Mouse (Mus musculus) testis, adult 2 months (tissue): Measurements from ENCODE around the gene Lrsam1. TPM values are rescaled to one million over a fixed set of nuclear protein-coding genes. Genes with fewer than 3 reads are reported as not detected.

Experiments
- H3K27ac ChIP-seq: fragments of 200-500 bp; 2 replicates; pipeline ENCODE4 v1.5.1; 2012; ENCODE audit warnings: low read depth, low read length; ENCODE audit not compliant: control insufficient read depth, insufficient read depth
- H3K27me3 ChIP-seq: fragments of 200-500 bp; 2 replicates; pipeline ENCODE4 v1.6.1; 2012; ENCODE audit warnings: mild to moderate bottlenecking, low read length, moderate library complexity; ENCODE audit not compliant: control insufficient read depth, insufficient read depth
- H3K36me3 ChIP-seq: fragments of 200-500 bp; 2 replicates; pipeline ENCODE4 v1.6.1; 2012; ENCODE audit warnings: mild to moderate bottlenecking, low read length; ENCODE audit not compliant: control insufficient read depth, insufficient read depth
- H3K4me1 ChIP-seq: fragments of 200-500 bp; 2 replicates; pipeline ENCODE4 v1.6.1; 2012; ENCODE audit warnings: low read length; ENCODE audit not compliant: control insufficient read depth, insufficient read depth
- H3K4me3 ChIP-seq: fragments of 200-500 bp; 2 replicates; pipeline ENCODE4 v1.5.1; 2012; ENCODE audit warnings: low read depth, mild to moderate bottlenecking, low read length, moderate library complexity, mixed read lengths; ENCODE audit not compliant: control insufficient read depth
- CTCF ChIP-seq: fragments of 200-500 bp; IDR thresholded peaks from 2 replicates; pipeline ENCODE4 v1.5.1; 2012; ENCODE audit warnings: low read depth, mild to moderate bottlenecking, inconsistent platforms, low read length, moderate library complexity; ENCODE audit not compliant: control insufficient read depth, insufficient read depth, insufficient replicate concordance
- POLR2A ChIP-seq: fragments of 200-500 bp; IDR thresholded peaks from 2 replicates; pipeline ENCODE4 v1.6.1; 2012; ENCODE audit warnings: low read depth, mild to moderate bottlenecking, inconsistent platforms, low read length, moderate library complexity; ENCODE audit not compliant: control insufficient read depth
- polyA plus RNA-seq: library from polyadenylated mRNA; depleted of rRNA; stranded (reverse); fragments of >200 nt; gene quantifications from 2 replicates; pipeline ENCODE4 v1.2.3, GENCODE M21; 2012

Gene Lrsam1
- polyA plus RNA-seq, 1 experiment: 5.3 TPM

- H3K4me3 ChIP-seq: no peak overlapping the region
- no peaks in the 10 kb centered on the region for H3K27me3 ChIP-seq
- no peak for TF ChIP-seq POLR2A
- TF ChIP-seq CTCF: no peak
- H3K27ac ChIP-seq: no peak overlapping the region
- no peaks in the 10 kb centered on the region; the same call in 1 of the 2 replicates for H3K4me1 ChIP-seq
- no peaks in the 10 kb centered on the region for H3K36me3 ChIP-seq
Measured at GRCm38 (mm10) chr2:32892490-32892889, 68.9 kb downstream of the Lrsam1 start.

DNA sequence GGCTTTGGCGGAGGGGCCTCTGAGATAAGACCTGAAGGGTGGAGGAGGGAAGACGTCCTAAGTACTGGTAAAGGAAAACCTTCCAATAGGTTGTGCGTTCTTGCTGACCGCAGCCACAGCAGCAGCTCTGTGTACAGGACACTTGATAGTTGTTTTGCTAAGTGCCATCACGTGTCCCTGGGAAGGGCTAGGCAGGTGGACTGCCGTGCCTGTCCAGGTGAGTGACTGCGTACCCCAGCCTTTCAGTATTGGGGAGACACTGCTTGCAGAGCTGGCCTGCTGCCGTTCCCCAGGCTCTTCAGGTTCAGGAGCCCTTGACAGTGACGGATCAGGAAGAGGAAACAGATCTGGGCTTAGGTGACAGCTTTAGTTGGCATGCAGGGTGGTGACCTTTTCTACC, 70.1 kb downstream of the Lrsam1 start:
- Histone ChIP-seq H3K27me3 (no peaks in the 10 kb centered on the region), H3K4me3 (no peak overlapping the region), H3K27ac (no peak overlapping the region), H3K36me3 (no peaks in the 10 kb centered on the region), H3K4me1 (no peaks in the 10 kb centered on the region; the same call in 1 of the 2 replicates)
- TF ChIP-seq POLR2A (no peak), CTCF (no peak)

DNA sequence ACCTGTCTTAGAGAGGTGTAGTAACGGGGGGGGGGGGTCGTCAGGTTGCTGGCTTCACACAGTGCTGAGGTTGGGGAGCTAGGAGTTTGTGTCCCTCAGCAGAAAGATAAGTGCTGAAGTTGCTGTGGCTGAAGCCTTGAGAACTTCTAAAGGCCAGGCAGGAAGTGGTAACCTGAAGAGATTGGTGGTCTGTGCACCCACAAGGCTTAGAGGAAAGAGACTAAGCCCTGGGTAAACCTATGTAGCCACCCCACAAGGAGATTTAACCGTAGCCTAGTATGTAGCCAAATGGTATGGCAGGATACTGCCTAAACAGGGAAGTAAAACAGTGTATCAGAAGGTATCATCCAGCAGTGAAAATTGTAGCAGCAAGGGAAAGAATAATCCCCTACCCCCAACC, 71.1 kb downstream of the Lrsam1 start:
- no peaks in the 10 kb centered on the region for H3K27me3 ChIP-seq
- H3K27ac ChIP-seq: no peak overlapping the region
- no peak overlapping the region for H3K4me3 ChIP-seq
- H3K36me3 ChIP-seq: no peaks in the 10 kb centered on the region
- TF ChIP-seq POLR2A: no peak
- H3K4me1 ChIP-seq: no peaks in the 10 kb centered on the region

GRCm38 (mm10) chr2:32888551-32888950, 72.9 kb downstream of the Lrsam1 start:
- Histone ChIP-seq H3K27ac (no peak overlapping the region), H3K4me3 (no peak overlapping the region), H3K4me1 (no peaks in the 10 kb centered on the region), H3K36me3 (no peaks in the 10 kb centered on the region), H3K27me3 (no peaks in the 10 kb centered on the region)
- TF ChIP-seq CTCF (no peak), POLR2A (no peak)

- no peak overlapping the region for H3K27ac ChIP-seq
- H3K4me1 ChIP-seq: no peaks in the 10 kb centered on the region; the same call in 1 of the 2 replicates
- H3K36me3 ChIP-seq: no peaks in the 10 kb centered on the region
- H3K27me3 ChIP-seq: no peaks in the 10 kb centered on the region
- TF ChIP-seq CTCF (no peak), POLR2A (no peak)
- no peak overlapping the region for H3K4me3 ChIP-seq
Measured at GRCm38 (mm10) chr2:32888029-32888428, 73.4 kb downstream of the Lrsam1 start.

DNA sequence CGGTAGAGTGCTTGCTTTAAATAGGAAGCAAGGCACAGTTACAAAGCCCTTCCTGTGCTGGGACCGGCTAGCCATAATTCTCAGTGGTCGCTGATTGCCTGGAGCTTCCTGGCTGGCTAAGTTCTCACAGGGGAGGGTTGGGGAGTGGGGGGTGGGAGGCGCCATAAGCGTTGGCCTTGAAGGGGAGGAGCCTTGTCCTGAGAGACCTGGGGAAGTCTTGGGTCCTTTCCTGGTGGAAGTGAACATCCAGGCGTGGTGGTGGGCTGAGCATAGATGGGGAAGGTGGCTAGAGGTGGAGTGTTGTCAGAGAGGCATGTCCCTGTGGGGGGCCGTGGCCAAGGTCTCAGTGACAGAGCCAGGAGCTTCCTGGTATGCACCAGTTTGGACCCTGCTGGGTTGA, 76.7 kb downstream of the Lrsam1 start:
- Histone ChIP-seq H3K27me3 (no peaks in the 10 kb centered on the region), H3K4me1 (peaks cover 7% of the 10 kb centered on the region), H3K27ac (no peak overlapping the region), H3K4me3 (no peak overlapping the region), H3K36me3 (no peaks in the 10 kb centered on the region)
- no peak for TF ChIP-seq POLR2A
- no peak for TF ChIP-seq CTCF

DNA sequence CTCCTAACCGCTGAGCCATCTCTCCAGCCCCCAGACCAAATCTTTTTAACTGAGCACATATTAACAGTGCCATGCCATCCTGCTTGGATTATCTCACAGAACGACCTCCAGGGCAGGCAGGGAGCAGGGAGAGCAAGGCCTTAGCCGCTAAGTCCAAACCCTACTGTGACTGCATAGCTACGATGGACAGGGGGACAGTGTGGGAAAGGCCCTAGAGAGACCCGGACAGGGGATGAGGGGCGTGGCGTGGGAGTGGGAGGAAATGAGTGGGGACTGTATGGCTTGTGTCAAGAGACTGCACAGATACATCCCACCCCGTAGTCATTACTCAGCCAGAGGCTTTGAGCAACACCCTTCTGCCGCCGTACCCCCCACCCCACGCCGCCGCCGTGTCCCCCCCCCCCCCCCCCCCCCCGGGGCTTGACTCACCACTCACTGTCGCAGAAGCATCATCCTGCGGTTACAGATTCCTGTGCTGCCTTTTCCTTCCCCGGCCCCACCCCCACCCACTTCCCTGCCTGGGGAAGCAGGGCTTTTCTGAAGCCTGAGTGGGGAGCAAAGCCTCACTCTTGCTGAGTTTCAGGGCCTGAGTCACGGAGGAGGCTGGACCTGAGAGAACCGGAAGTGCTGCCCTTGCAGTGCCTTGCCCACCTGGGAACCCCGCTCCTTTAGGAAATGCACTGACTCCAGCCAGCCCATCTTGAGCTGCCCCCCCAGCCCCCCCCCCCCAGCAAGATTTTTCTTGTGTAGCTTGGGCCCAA, 79.0 kb downstream of the Lrsam1 start:
- H3K4me1 ChIP-seq: peaks cover 7% of the 10 kb centered on the region
- no peaks in the 10 kb centered on the region for H3K27me3 ChIP-seq
- TF ChIP-seq POLR2A (no peak), CTCF (no peak)
- no peak overlapping the region; the same call in 1 of the 2 replicates for H3K27ac ChIP-seq
- H3K36me3 ChIP-seq: no peaks in the 10 kb centered on the region
- no peak overlapping the region; the same call in 1 of the 2 replicates for H3K4me3 ChIP-seq
